Comparison of ENCODE assay signal across 22 mouse cellular contexts in the genomic region with DNA sequence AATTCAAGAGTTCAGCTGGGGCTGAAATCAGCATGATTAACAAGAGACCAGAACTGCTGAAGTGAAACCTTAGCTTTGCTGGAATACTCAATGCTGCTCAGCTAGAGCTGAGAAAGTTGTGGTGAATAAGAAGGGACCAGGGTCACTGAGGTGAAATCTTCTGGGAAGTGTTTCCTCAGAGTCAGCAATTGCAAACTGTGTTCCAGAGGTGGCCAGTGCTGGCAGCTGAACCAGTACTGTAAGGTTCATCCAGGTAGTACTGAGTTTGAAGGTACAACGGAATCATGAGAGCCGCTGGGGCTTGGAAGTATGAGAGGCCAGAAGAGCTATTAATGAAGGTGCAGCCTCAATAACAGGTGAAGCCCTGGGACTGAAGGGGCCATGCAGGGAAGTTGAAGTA.
"Had no signal": no experiment of that assay in that cellular context is flagged by ENCODE, and none has a peak within 500 bp of the region (broad histone marks: within the 10 kb centered on the region; RNA-seq: fewer than 3 reads in every experiment).

No protein-coding gene starts in this region.

- DNase-seq: forebrain, postnatal 0 days; gastrocnemius, postnatal 14 days; gastrocnemius, postnatal 36 days; heart, adult 18-20 months; heart, postnatal 14 days; heart, postnatal 36 days; layer of hippocampus, adult 9-11 months; layer of hippocampus, postnatal 36 days; left cerebral cortex, postnatal 4 days; lung, adult 18-20 months had no signal

- H3K9me3 ChIP-seq: forebrain, embryonic 15.5 days; heart, embryonic 10.5 days; heart, embryonic 13.5 days; heart, embryonic 15.5 days; hindbrain, embryonic 13.5 days; hindbrain, embryonic 15.5 days; limb, embryonic 13.5 days; limb, embryonic 15.5 days; liver, embryonic 12.5 days had no signal

- H3K27ac ChIP-seq: forebrain, embryonic 15.5 days; heart, embryonic 10.5 days; heart, embryonic 13.5 days; heart, embryonic 15.5 days; hindbrain, embryonic 13.5 days; hindbrain, embryonic 15.5 days; hindbrain, postnatal 0 days; limb, embryonic 13.5 days; limb, embryonic 15.5 days; liver, embryonic 12.5 days; liver, embryonic 14.5 days had no signal

- H3K4me1 ChIP-seq: forebrain, embryonic 15.5 days; heart, embryonic 10.5 days; heart, embryonic 13.5 days; heart, embryonic 15.5 days; hindbrain, embryonic 13.5 days; hindbrain, embryonic 15.5 days; limb, embryonic 13.5 days; limb, embryonic 15.5 days; liver, embryonic 12.5 days had no signal

- H3K4me2 ChIP-seq: forebrain, embryonic 15.5 days; heart, embryonic 13.5 days; heart, embryonic 15.5 days; hindbrain, embryonic 13.5 days; hindbrain, embryonic 15.5 days; limb, embryonic 13.5 days; limb, embryonic 15.5 days; liver, embryonic 12.5 days had no signal

- ATAC-seq: forebrain, embryonic 15.5 days; forebrain, postnatal 0 days; hindbrain, postnatal 0 days; intestine, embryonic 16.5 days; liver, embryonic 12.5 days had no signal

- H3K27me3 ChIP-seq: forebrain, embryonic 15.5 days; heart, embryonic 13.5 days; heart, embryonic 15.5 days; hindbrain, embryonic 13.5 days; hindbrain, embryonic 15.5 days; limb, embryonic 13.5 days; limb, embryonic 15.5 days; liver, embryonic 12.5 days had no signal

- H3K4me3 ChIP-seq: forebrain, embryonic 15.5 days; heart, embryonic 10.5 days; heart, embryonic 13.5 days; heart, embryonic 15.5 days; hindbrain, embryonic 13.5 days; hindbrain, embryonic 15.5 days; limb, embryonic 13.5 days; limb, embryonic 15.5 days; liver, embryonic 12.5 days had no signal

- H3K9ac ChIP-seq: forebrain, embryonic 15.5 days; forebrain, postnatal 0 days; heart, embryonic 13.5 days; heart, embryonic 15.5 days; hindbrain, embryonic 13.5 days; hindbrain, embryonic 15.5 days; limb, embryonic 13.5 days; limb, embryonic 15.5 days; liver, embryonic 12.5 days; liver, embryonic 14.5 days had no signal

- H3K36me3 ChIP-seq: forebrain, embryonic 15.5 days; heart, embryonic 10.5 days; heart, embryonic 13.5 days; heart, embryonic 15.5 days; hindbrain, embryonic 13.5 days; hindbrain, embryonic 15.5 days; limb, embryonic 13.5 days; limb, embryonic 15.5 days; liver, embryonic 12.5 days had no signal
